28 mouse cellular contexts compared by ENCODE assay signal in the genomic region with DNA sequence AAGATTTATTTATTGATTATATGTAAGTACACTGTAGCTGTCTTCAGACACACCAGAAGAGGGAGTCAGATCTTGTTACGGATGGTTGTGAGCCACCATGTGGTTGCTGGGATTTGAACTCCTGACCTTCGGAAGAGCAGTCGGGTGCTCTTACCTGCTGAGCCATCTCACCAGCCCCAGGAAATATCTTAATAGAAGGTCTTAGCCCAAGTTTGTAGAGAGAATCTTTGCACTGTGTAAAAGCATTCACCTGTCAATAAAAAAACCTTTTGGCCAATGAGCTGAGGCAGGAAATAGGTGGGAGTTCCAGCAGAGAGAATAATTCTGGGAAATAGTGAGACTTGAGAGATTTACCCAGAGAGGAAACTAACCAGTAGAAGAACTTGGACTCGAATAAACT. TPM values are rescaled to one million over a fixed set of nuclear protein-coding genes. Genes with fewer than 3 reads are reported as not detected.
"Had no signal": no experiment of that assay in that cellular context is flagged by ENCODE, and none has a peak within 500 bp of the region (broad histone marks: within the 10 kb centered on the region; RNA-seq: fewer than 3 reads in every experiment).

No protein-coding gene starts in this region.

RNA-seq across cellular contexts. Expression of a gene that starts 11.2 kb away (rescaled TPM):
- total RNA-seq: common myeloid progenitor, adult 5-6 weeks; forebrain, postnatal 0 days; gastrocnemius, adult 18-20 months; gastrocnemius, adult 2 months; gastrocnemius, adult 8-10 months; gastrocnemius, postnatal 10 days; gastrocnemius, postnatal 14 days; gastrocnemius, postnatal 25 days; gastrocnemius, postnatal 36 days; granulocyte monocyte progenitor cell, adult 5-6 weeks; heart, adult 8-10 months had no signal
- polyA plus RNA-seq: embryonic facial prominence, embryonic 10.5 days; embryonic facial prominence, embryonic 11.5 days; embryonic facial prominence, embryonic 12.5 days; embryonic facial prominence, embryonic 13.5 days; erythroblast, embryonic 14.5 days; forebrain, embryonic 10.5 days; forebrain, embryonic 11.5 days; forebrain, embryonic 12.5 days; forebrain, embryonic 13.5 days; forebrain, embryonic 14.5 days; forebrain, embryonic 15.5 days; forebrain, embryonic 16.5 days; forebrain, postnatal 0 days; heart, adult 2 months had no signal

RNA-seq across cellular contexts. Expression of a gene that starts 21.6 kb away (rescaled TPM):
- total RNA-seq: common myeloid progenitor, adult 5-6 weeks; gastrocnemius, postnatal 4 days; granulocyte monocyte progenitor cell, adult 5-6 weeks had no signal
- polyA plus RNA-seq: embryonic facial prominence, embryonic 11.5 days; embryonic facial prominence, embryonic 13.5 days; forebrain, embryonic 12.5 days had no signal

RNA-seq across cellular contexts. Expression of a gene that starts 28.4 kb away (rescaled TPM):
- total RNA-seq: common myeloid progenitor, adult 5-6 weeks; forebrain, postnatal 0 days; gastrocnemius, adult 18-20 months; gastrocnemius, adult 2 months; gastrocnemius, adult 8-10 months; gastrocnemius, postnatal 10 days; gastrocnemius, postnatal 14 days; gastrocnemius, postnatal 25 days; gastrocnemius, postnatal 36 days; gastrocnemius, postnatal 4 days; granulocyte monocyte progenitor cell, adult 5-6 weeks; heart, adult 18-20 months; heart, adult 2 months; heart, adult 8-10 months had no signal
- polyA plus RNA-seq: cortical plate, adult 2 months; embryonic facial prominence, embryonic 11.5 days; embryonic facial prominence, embryonic 13.5 days; embryonic facial prominence, embryonic 14.5 days; forebrain, embryonic 11.5 days; forebrain, embryonic 15.5 days; forebrain, embryonic 16.5 days had no signal

RNA-seq across cellular contexts. Expression of a gene that starts 34.6 kb away (rescaled TPM):
- total RNA-seq: common myeloid progenitor, adult 5-6 weeks; granulocyte monocyte progenitor cell, adult 5-6 weeks had no signal
- polyA plus RNA-seq: erythroblast, embryonic 14.5 days had no signal
